Mouse (Mus musculus) C2C12 (cell line): ENCODE results near the gene Slc4a5. TPM values are rescaled to one million over a fixed set of nuclear protein-coding genes. Genes with fewer than 3 reads are reported as not detected.

Experiments
- H3K27me3 ChIP-seq: one replicate; pipeline ENCODE4 v1.6.1; 2011; ENCODE audit not compliant: control insufficient read depth, insufficient read depth, insufficient read length
- H3K36me3 ChIP-seq: one replicate; pipeline ENCODE4 v1.6.1; 2011; ENCODE audit not compliant: control insufficient read depth, insufficient read depth
- H3K4me3 ChIP-seq: one replicate; pipeline ENCODE4 v1.5.1; 2011; ENCODE audit warnings: mild to moderate bottlenecking, control low read depth; ENCODE audit not compliant: poor library complexity, insufficient read depth, severe bottlenecking
- H3K79me2 ChIP-seq: one replicate; pipeline ENCODE4 v1.6.1; 2011; ENCODE audit not compliant: control insufficient read depth, insufficient read depth
- H3K79me3 ChIP-seq: one replicate; pipeline ENCODE4 v1.6.1; 2011; ENCODE audit warnings: low read depth, control low read depth
- H3ac ChIP-seq: one replicate; pipeline ENCODE3; 2011; ENCODE audit warnings: low read depth; ENCODE audit not compliant: control insufficient read depth, insufficient read length
- CEBPB ChIP-seq: IDR thresholded peaks from one replicate; pipeline ENCODE4 v1.6.1; 2011; ENCODE audit warnings: low read depth, mild to moderate bottlenecking, control low read depth, moderate library complexity
- CTCF ChIP-seq: IDR thresholded peaks from one replicate; pipeline ENCODE4 v1.5.1; 2011; ENCODE audit not compliant: control insufficient read depth, insufficient read depth, insufficient read length
- FOSL1 ChIP-seq: IDR thresholded peaks from one replicate; pipeline ENCODE4 v1.8.0; 2011; ENCODE audit warnings: mild to moderate bottlenecking, low read length; ENCODE audit not compliant: poor library complexity, insufficient read depth, severe bottlenecking
- MAX ChIP-seq: IDR thresholded peaks from one replicate; pipeline ENCODE4 v1.6.1; 2011; ENCODE audit warnings: mild to moderate bottlenecking, control low read depth
- MYOD1 ChIP-seq: IDR thresholded peaks from one replicate; pipeline ENCODE4 v1.6.1; 2011; ENCODE audit warnings: low read depth; ENCODE audit not compliant: control insufficient read depth, insufficient read length
- MYOG ChIP-seq: IDR thresholded peaks from one replicate; pipeline ENCODE4 v1.6.1; 2011; ENCODE audit not compliant: control insufficient read depth, insufficient read length; ENCODE audit errors: extremely low read depth
- USF1 ChIP-seq: IDR thresholded peaks from one replicate; pipeline ENCODE4 v1.6.1; 2011; ENCODE audit warnings: low read depth, mild to moderate bottlenecking, control low read depth, moderate library complexity
- polyA plus RNA-seq: library from polyadenylated mRNA; unstranded; fragments of >200 nt; fragmentation: generic; extraction: Trizol; gene quantifications from one replicate; pipeline ENCODE4 v1.2.1, GENCODE M21; 2012; ENCODE audit warnings: missing spikeins

The Slc4a5 gene
- polyA plus RNA-seq, 1 experiment, result 0.04 TPM

DNA sequence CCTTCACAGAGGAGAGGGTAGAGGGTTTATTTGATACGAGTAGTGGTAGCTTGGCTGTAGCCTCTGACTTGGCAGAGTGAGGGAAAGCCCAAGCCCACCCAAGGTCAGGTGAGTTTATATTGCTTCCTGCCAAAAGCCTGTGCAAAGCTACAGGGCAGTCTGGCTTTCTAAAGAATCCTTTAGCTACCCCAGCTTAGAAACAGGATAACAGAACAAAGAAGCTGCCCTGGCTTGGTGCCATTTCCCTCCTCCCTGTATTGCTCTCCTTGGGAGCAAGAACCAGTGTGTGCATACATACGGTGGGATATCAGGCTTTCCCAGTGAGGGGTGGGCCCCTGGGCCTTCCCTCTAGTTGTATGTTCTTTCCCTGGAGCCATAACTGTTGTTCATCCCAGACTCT lies 9.1 kb upstream of the Slc4a5 start:
- Histone ChIP-seq H3K4me3 (no peak overlapping the region), H3K79me3 (no peaks in the 10 kb centered on the region)
- TF ChIP-seq FOSL1 (no peak), MYOD1 (no peak), MAX (no peak), USF1 (no peak), MYOG (no peak), CEBPB (no peak), CTCF (no peak)

DNA sequence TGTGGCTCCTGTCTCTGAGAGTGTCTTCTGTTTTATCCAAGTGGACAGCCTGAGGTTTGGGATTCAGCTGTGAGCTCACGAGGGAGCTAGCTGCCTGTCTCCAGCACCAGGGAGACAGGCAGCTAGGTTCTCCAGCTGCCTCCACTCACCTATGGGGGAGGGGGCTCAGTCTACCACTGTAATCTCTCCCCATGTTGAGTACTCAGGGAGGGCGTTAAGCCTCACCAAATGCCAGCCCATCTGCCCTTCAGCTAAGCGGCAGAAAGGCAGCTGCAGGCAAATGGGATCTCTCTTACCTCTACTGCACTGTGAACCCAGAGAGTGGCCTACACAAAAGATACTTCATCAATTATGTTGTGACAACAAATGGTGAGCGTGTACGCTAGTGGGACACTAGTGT lies 8.1 kb upstream of the Slc4a5 start:
- TF ChIP-seq CTCF (no peak), MYOD1 (no peak), MAX (no peak), MYOG (no peak), CEBPB (no peak), FOSL1 (no peak), USF1 (no peak)
- no peaks in the 10 kb centered on the region for H3K79me3 ChIP-seq
- H3K36me3 ChIP-seq, result no peaks in the 10 kb centered on the region
- no peaks in the 10 kb centered on the region for H3K79me2 ChIP-seq
- H3K4me3 ChIP-seq, result no peak overlapping the region
- peaks cover 26% of the 10 kb centered on the region for H3K27me3 ChIP-seq
- no peak overlapping the region for H3ac ChIP-seq

More for the DNA sequence above, 9.1 kb upstream of the Slc4a5 start:
- Histone ChIP-seq H3K27me3 (peaks cover 31% of the 10 kb centered on the region), H3K79me2 (no peaks in the 10 kb centered on the region), H3ac (no peak overlapping the region), H3K36me3 (no peaks in the 10 kb centered on the region)

GRCm38 (mm10) chr6:83215002-83215666 lies 4.5 kb upstream of the Slc4a5 start:
- Histone ChIP-seq H3K4me3 (no peak overlapping the region), H3K79me3 (no peaks in the 10 kb centered on the region), H3K27me3 (peaks cover 11% of the 10 kb centered on the region), H3K79me2 (no peaks in the 10 kb centered on the region), H3ac (no peak overlapping the region), H3K36me3 (no peaks in the 10 kb centered on the region)
- TF ChIP-seq MYOG (no peak), CTCF (peak; percentile 72), MAX (no peak)

GRCm38 (mm10) chr6:83231486-83231885 lies 11.9 kb downstream of the Slc4a5 start:
- Histone ChIP-seq H3ac (no peak overlapping the region), H3K79me3 (no peaks in the 10 kb centered on the region), H3K36me3 (no peaks in the 10 kb centered on the region), H3K4me3 (no peak overlapping the region), H3K27me3 (peaks cover 69% of the 10 kb centered on the region), H3K79me2 (no peaks in the 10 kb centered on the region)
- TF ChIP-seq CEBPB (no peak), USF1 (no peak)

GRCm38 (mm10) chr6:83233306-83233705 lies 13.7 kb downstream of the Slc4a5 start:
- Histone ChIP-seq H3K4me3 (no peak overlapping the region), H3K27me3 (peaks cover 60% of the 10 kb centered on the region), H3ac (no peak overlapping the region), H3K79me3 (no peaks in the 10 kb centered on the region), H3K79me2 (no peaks in the 10 kb centered on the region), H3K36me3 (no peaks in the 10 kb centered on the region)
- TF ChIP-seq MYOD1 (no peak), MYOG (no peak), CEBPB (no peak), MAX (no peak), FOSL1 (no peak), USF1 (no peak), CTCF (no peak)

DNA sequence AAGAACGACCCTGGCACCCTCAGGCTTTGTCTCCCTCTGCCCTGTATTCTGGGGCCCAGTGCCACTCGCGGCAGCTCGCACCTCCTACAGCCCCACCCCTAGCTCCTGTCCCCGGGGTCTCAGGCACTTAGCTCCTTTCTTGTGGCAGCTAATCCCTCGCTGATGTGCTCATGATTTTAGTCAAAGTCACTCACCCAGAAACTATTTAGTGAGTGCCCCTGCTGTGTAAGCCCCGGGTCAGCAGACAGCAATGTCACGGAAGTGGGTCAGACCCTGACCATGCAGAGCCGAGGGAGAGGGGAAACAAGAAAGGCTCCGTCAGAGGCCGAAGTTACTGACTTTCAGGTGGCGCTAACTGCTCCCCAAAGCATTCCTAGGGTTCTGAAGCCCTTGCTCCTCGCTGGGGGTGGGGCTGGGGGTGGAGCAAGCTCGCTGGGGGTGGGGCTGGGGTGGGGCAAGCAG lies 14.7 kb downstream of the Slc4a5 start:
- no peak overlapping the region for H3ac ChIP-seq
- no peak overlapping the region for H3K4me3 ChIP-seq
- TF ChIP-seq MYOD1, result no peak
- no peaks in the 10 kb centered on the region for H3K79me2 ChIP-seq
- H3K79me3 ChIP-seq, result no peaks in the 10 kb centered on the region
- H3K36me3 ChIP-seq, result no peaks in the 10 kb centered on the region
- H3K27me3 ChIP-seq, result peaks cover 63% of the 10 kb centered on the region

DNA sequence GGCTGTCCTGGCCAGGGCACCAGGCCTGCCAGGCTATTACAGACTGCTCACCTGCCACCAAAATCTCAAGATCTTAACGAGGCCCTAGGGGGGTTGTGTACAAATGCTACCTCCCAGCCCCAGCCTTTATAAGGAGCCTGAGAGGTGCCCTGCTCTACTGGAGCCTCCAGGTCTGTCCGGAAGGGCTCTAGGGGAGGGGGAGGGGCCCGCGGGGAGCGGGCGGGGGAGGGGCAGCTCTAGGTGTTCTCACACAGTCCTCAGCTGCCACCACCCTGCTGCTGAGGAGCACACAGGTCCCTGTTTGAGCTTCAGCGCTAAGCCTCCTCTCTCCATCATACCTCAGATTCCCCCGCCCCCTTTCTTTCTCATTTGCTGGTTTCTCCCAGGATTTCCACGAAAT lies 17.5 kb downstream of the Slc4a5 start:
- no peak overlapping the region for H3K4me3 ChIP-seq

More for the DNA sequence above, 17.5 kb downstream of the Slc4a5 start:
- no peaks in the 10 kb centered on the region for H3K79me3 ChIP-seq
- no peaks in the 10 kb centered on the region for H3K36me3 ChIP-seq
- peaks cover 63% of the 10 kb centered on the region for H3K27me3 ChIP-seq
- no peaks in the 10 kb centered on the region for H3K79me2 ChIP-seq
- TF ChIP-seq MYOD1 (no peak), CEBPB (no peak), FOSL1 (no peak), CTCF (no peak), MYOG (no peak), USF1 (no peak), MAX (no peak)
- no peak overlapping the region for H3ac ChIP-seq
